Mouse (Mus musculus) C2C12 (cell line): Measurements from ENCODE around the gene Ttll8.

Source experiments
- CTCF ChIP-seq: IDR thresholded peaks from one replicate; pipeline ENCODE4 v1.5.1; 2011; ENCODE audit not compliant: control insufficient read depth, insufficient read depth, insufficient read length
- USF1 ChIP-seq: IDR thresholded peaks from one replicate; pipeline ENCODE4 v1.6.1; 2011; ENCODE audit warnings: low read depth, mild to moderate bottlenecking, control low read depth, moderate library complexity

GRCm38 (mm10) chr15:88895119-88895518, 59.1 kb downstream of the Ttll8 start:
- TF ChIP-seq CTCF (no peak), USF1 (no peak)
